Mouse (Mus musculus) MEL (cell line): ENCODE data around the gene Lct. TPM values are rescaled to one million over a fixed set of nuclear protein-coding genes. Genes with fewer than 3 reads are reported as not detected.
A peak's percentile ranks its signal among the peaks of the same experiment; 100 is the strongest.
"Not testable (repeated sequence)": the region's sequence is repeated elsewhere in the genome, so short reads cannot be mapped to it uniquely, and the experiment has no call there.

Experiments
- DNase-seq: peaks from one replicate; pipeline ENCODE4 v3.0.0; 2011; ENCODE audit warnings: low read depth, low spot score
- H3K27ac ChIP-seq: 2 replicates; pipeline ENCODE4 v1.5.1; 2012; ENCODE audit warnings: low read depth, mild to moderate bottlenecking, control low read depth, low read length, moderate library complexity; ENCODE audit not compliant: control insufficient read depth
- H3K27me3 ChIP-seq, 2 experiments: fragments of 150-350 bp in 1 of 2; sonication (generic) in 1 of 2; 2 replicates each; pipeline ENCODE4 v1.6.1; 2012; ENCODE audit warnings: low read length in 2 of 2, mild to moderate bottlenecking in 2 of 2, improper control_type of control experiment in 1 of 2, moderate library complexity in 1 of 2; ENCODE audit not compliant: insufficient read depth in 2 of 2, control insufficient read depth in 1 of 2
- H3K36me3 ChIP-seq, 2 experiments: 2 replicates each; pipeline ENCODE4 v1.6.1; 2012 to 2014; ENCODE audit warnings: low read length in 2 of 2, improper control_type of control experiment in 1 of 2, inconsistent platforms in 1 of 2, mild to moderate bottlenecking in 1 of 2; ENCODE audit not compliant: insufficient read depth in 2 of 2, control insufficient read depth in 1 of 2
- H3K4me1 ChIP-seq, 2 experiments: fragments of 150-350 bp in 1 of 2; sonication (generic) in 1 of 2; 2 replicates each; pipeline ENCODE4 v1.6.1; 2012; ENCODE audit warnings: low read length in 2 of 2, improper control_type of control experiment in 1 of 2, mild to moderate bottlenecking in 1 of 2; ENCODE audit not compliant: insufficient read depth in 2 of 2, control insufficient read depth in 1 of 2
- H3K4me3 ChIP-seq, 2 experiments: fragments of 150-350 bp in 1 of 2; sonication (generic) in 1 of 2; 2 replicates each; pipeline ENCODE4 v1.5.1; 2012; ENCODE audit warnings: low read depth in 2 of 2, low read length in 2 of 2, mild to moderate bottlenecking in 2 of 2, moderate library complexity in 2 of 2, control low read depth in 1 of 2, improper control_type of control experiment in 1 of 2; ENCODE audit not compliant: control insufficient read depth in 1 of 2, insufficient read depth in 1 of 2
- H3K79me2 ChIP-seq: 2 replicates; pipeline ENCODE4 v1.6.1; 2012; ENCODE audit warnings: mild to moderate bottlenecking, low read length, moderate library complexity; ENCODE audit not compliant: control insufficient read depth, poor library complexity, insufficient read depth
- H3K9ac ChIP-seq: 2 replicates; pipeline ENCODE4 v1.6.1; 2012; ENCODE audit warnings: low read depth, mild to moderate bottlenecking, control low read depth, low read length, moderate library complexity; ENCODE audit not compliant: control insufficient read depth, poor library complexity, severe bottlenecking
- H3K9me3 ChIP-seq: fragments of 150-350 bp; sonication (generic); replicated peaks from 2 replicates; pipeline ENCODE4 v1.6.1; 2012; ENCODE audit warnings: mild to moderate bottlenecking, low read length, improper control_type of control experiment, moderate library complexity; ENCODE audit not compliant: insufficient read depth
- CHD1 ChIP-seq: IDR thresholded peaks from 2 replicates; pipeline ENCODE4 v1.6.1; 2012; ENCODE audit warnings: low read depth, mild to moderate bottlenecking, inconsistent platforms, low read length, improper control_type of control experiment
- CHD2 ChIP-seq: IDR thresholded peaks from 2 replicates; pipeline ENCODE4 v1.6.1; 2011; ENCODE audit warnings: low read length, improper control_type of control experiment
- CTCF ChIP-seq, 3 experiments: IDR thresholded peaks in 2 of 3; conservative IDR thresholded peaks in 1 of 3; 2 replicates each; pipeline ENCODE4 v1.5.1; 2011 to 2012; ENCODE audit warnings: low read length in 3 of 3, low read depth in 2 of 3, mild to moderate bottlenecking in 2 of 3, improper control_type of control experiment in 1 of 3, inconsistent platforms in 1 of 3, mixed read lengths in 1 of 3, moderate library complexity in 1 of 3; ENCODE audit not compliant: control insufficient read depth in 1 of 3, insufficient read depth in 1 of 3, poor library complexity in 1 of 3, severe bottlenecking in 1 of 3
- EP300 ChIP-seq, 2 experiments: IDR thresholded peaks; 2 replicates each; pipeline ENCODE4 v1.6.1; 2011; ENCODE audit warnings: improper control_type of control experiment in 2 of 2, low read length in 2 of 2, low read depth in 1 of 2, mild to moderate bottlenecking in 1 of 2
- GABPA ChIP-seq: IDR thresholded peaks from 2 replicates; pipeline ENCODE4 v1.6.1; 2012; ENCODE audit warnings: low read depth, mild to moderate bottlenecking, inconsistent platforms, low read length, improper control_type of control experiment, moderate library complexity
- KAT2A ChIP-seq: conservative IDR thresholded peaks from 2 replicates; pipeline ENCODE4 v1.6.1; 2012; ENCODE audit warnings: low read depth, low read length, improper control_type of control experiment, inconsistent platforms
- MAFK ChIP-seq: IDR thresholded peaks from 2 replicates; pipeline ENCODE4 v1.6.1; 2011; ENCODE audit warnings: low read depth, mild to moderate bottlenecking, low read length, improper control_type of control experiment, borderline replicate concordance
- MAX ChIP-seq: IDR thresholded peaks from 2 replicates; pipeline ENCODE4 v1.6.1; 2011; ENCODE audit warnings: low read length, improper control_type of control experiment
- MEF2A ChIP-seq: IDR thresholded peaks from 2 replicates; pipeline ENCODE4 v1.6.1; 2014; ENCODE audit warnings: low read depth, mild to moderate bottlenecking, inconsistent platforms, low read length, improper control_type of control experiment; ENCODE audit not compliant: poor library complexity, insufficient replicate concordance, severe bottlenecking; ENCODE audit errors: extremely low read depth
- NELFE ChIP-seq: IDR thresholded peaks from 2 replicates; pipeline ENCODE4 v1.6.1; 2011; ENCODE audit warnings: low read depth, low read length, improper control_type of control experiment
- POLR2AphosphoS2 ChIP-seq: IDR thresholded peaks from 2 replicates; pipeline ENCODE4 v1.6.1; 2011; ENCODE audit warnings: low read length, improper control_type of control experiment
- RAD21 ChIP-seq: IDR thresholded peaks from 2 replicates; pipeline ENCODE4 v1.6.1; 2011; ENCODE audit warnings: mild to moderate bottlenecking, low read depth, low read length, improper control_type of control experiment
- SIN3A ChIP-seq: IDR thresholded peaks from 2 replicates; pipeline ENCODE4 v1.6.1; 2012; ENCODE audit warnings: low read length, improper control_type of control experiment, inconsistent platforms
- SMC3 ChIP-seq: IDR thresholded peaks from 2 replicates; pipeline ENCODE4 v1.6.1; 2011; ENCODE audit warnings: low read depth, low read length, improper control_type of control experiment
- TAL1 ChIP-seq: IDR thresholded peaks from 2 replicates; pipeline ENCODE4 v1.6.1; 2012; ENCODE audit warnings: mild to moderate bottlenecking, inconsistent platforms, low read length, moderate library complexity, mixed read lengths
- TBP ChIP-seq: IDR thresholded peaks from 2 replicates; pipeline ENCODE4 v1.8.0; 2011; ENCODE audit warnings: low read depth, low read length, improper control_type of control experiment
- UBTF ChIP-seq: IDR thresholded peaks from 2 replicates; pipeline ENCODE4 v1.6.1; 2012; ENCODE audit warnings: low read depth, mild to moderate bottlenecking, inconsistent platforms, low read length, improper control_type of control experiment, moderate library complexity, borderline replicate concordance; ENCODE audit not compliant: insufficient read depth
- USF2 ChIP-seq, 2 experiments: IDR thresholded peaks; 2 replicates each; pipeline ENCODE4 v1.6.1; 2011 to 2012; ENCODE audit warnings: improper control_type of control experiment in 2 of 2, low read length in 2 of 2, borderline replicate concordance in 1 of 2, inconsistent platforms in 1 of 2, low read depth in 1 of 2, mild to moderate bottlenecking in 1 of 2; ENCODE audit not compliant: insufficient read depth in 1 of 2
- ZMIZ1 ChIP-seq: IDR thresholded peaks from 2 replicates; pipeline ENCODE4 v1.6.1; 2012; ENCODE audit warnings: low read depth, mild to moderate bottlenecking, inconsistent platforms, low read length, improper control_type of control experiment, moderate library complexity
- polyA plus RNA-seq, 2 experiments: library from polyadenylated mRNA; stranded (reverse) in 1 of 2; unstranded in 1 of 2; fragments of >175 nt in 1 of 2; fragments of >200 nt in 1 of 2; gene quantifications; 2 replicates each; pipeline versions ENCODE4 v1.2.1 to v1.2.4; 2012; ENCODE audit warnings: low replicate concordance in 2 of 2, low read depth in 1 of 2; ENCODE audit not compliant: insufficient read length in 2 of 2, insufficient read depth in 1 of 2, missing spikeins in 1 of 2
- total RNA-seq: library from RNA; depleted of rRNA; stranded (reverse); fragments of 300-350 nt; gene quantifications from 2 replicates; pipeline ENCODE4 v1.2.3, GENCODE M21; 2012

The Lct gene
- total and polyA plus RNA-seq, 3 experiments = under 0.01 to 0.06 TPM; not detected in 1

- Histone ChIP-seq H3K9me3 (no peaks in the 10 kb centered on the region), H3K79me2 (no peaks in the 10 kb centered on the region), H3K9ac (no peak overlapping the region), H3K27ac (no peak overlapping the region), H3K4me3 (no peak overlapping the region), H3K36me3 (peaks cover 0 to 39% of the 10 kb centered on the region in 2 experiments; a peak in 2 of 4 replicates), H3K4me1 (no peaks in the 10 kb centered on the region), H3K27me3 (no peaks in the 10 kb centered on the region)
- peak; percentile 29 for DNase-seq
- TF ChIP-seq ZMIZ1 (no peak), CHD1 (no peak), GABPA (no peak)
Measured at GRCm38 (mm10) chr1:128275908-128276307, 52.2 kb downstream of the Lct start.

- no peak for TF ChIP-seq CTCF (IDR thresholded peaks at IDR 0.05 in 2 of 3, conservative IDR thresholded peaks at IDR 0.05 in 1 of 3; ENCODE audit: control insufficient read depth in 1 of 3, insufficient read depth in 1 of 3, low read depth in 2 of 3, low read length in 3 of 3, poor library complexity in 1 of 3, severe bottlenecking in 1 of 3)
- no peak for TF ChIP-seq USF2 (IDR thresholded peaks at IDR 0.05; ENCODE audit: borderline replicate concordance in 1 of 2, insufficient read depth in 1 of 2, low read depth in 1 of 2, low read length in 2 of 2)
- TF ChIP-seq TAL1 = no peak
- no peak for TF ChIP-seq EP300 (IDR thresholded peaks at IDR 0.05; ENCODE audit: low read depth in 1 of 2, low read length in 2 of 2)
- no peak for TF ChIP-seq GABPA
- TF ChIP-seq NELFE = no peak
- TF ChIP-seq POLR2AphosphoS2 = no peak
- TF ChIP-seq SMC3 = no peak
- TF ChIP-seq SIN3A = no peak
- no peak for TF ChIP-seq MAFK
- no peak for TF ChIP-seq RAD21
- no peak for TF ChIP-seq MEF2A
- TF ChIP-seq TBP = no peak
- TF ChIP-seq KAT2A = no peak
- no peak for TF ChIP-seq CHD2
- TF ChIP-seq MAX = no peak
- no peak for TF ChIP-seq ZMIZ1
- no peak for TF ChIP-seq UBTF
- TF ChIP-seq, all 39 proteins: peak for 0
- Histone ChIP-seq H3K79me2 (no peaks in the 10 kb centered on the region), H3K4me3 (no peak overlapping the region), H3K27ac (no peak overlapping the region), H3K36me3 (peaks cover 0 to 43% of the 10 kb centered on the region in 2 experiments; a peak in 2 of 4 replicates), H3K27me3 (no peaks in the 10 kb centered on the region), H3K9ac (no peak overlapping the region), H3K4me1 (no peaks in the 10 kb centered on the region), H3K9me3 (no peaks in the 10 kb centered on the region)
- no peak for DNase-seq
Measured at GRCm38 (mm10) chr1:128270731-128271130, 57.4 kb downstream of the Lct start.

GRCm38 (mm10) chr1:128267061-128267460 is 61.1 kb downstream of the Lct start:
- not testable (repeated sequence) for DNase-seq, H3K9me3 ChIP-seq, H3K27ac ChIP-seq, H3K4me3 ChIP-seq, H3K79me2 ChIP-seq, H3K4me1 ChIP-seq, H3K27me3 ChIP-seq, H3K9ac ChIP-seq
- peaks cover 0 to 43% of the 10 kb centered on the region in 2 experiments; a peak in 2 of 4 replicates for H3K36me3 ChIP-seq
